Mouse (Mus musculus) naive thymus-derived CD4-positive, alpha-beta T cell, adult 2 months (primary cell): ENCODE measurements around the gene Ephb1.

Experiments used
- DNase-seq: peaks from one replicate; pipeline ENCODE4 v3.0.0-alpha.2; 2011; ENCODE audit warnings: low read depth

The Ephb1 gene

GRCm38 (mm10) chr9:102305432-102306100 lies 48.9 kb downstream of the Ephb1 start:
- DNase-seq = no peak

GRCm38 (mm10) chr9:102304796-102305195 lies 49.7 kb downstream of the Ephb1 start:
- no peak for DNase-seq

GRCm38 (mm10) chr9:102303882-102304281 lies 50.6 kb downstream of the Ephb1 start:
- DNase-seq = no peak

GRCm38 (mm10) chr9:102300985-102301384 lies 53.5 kb downstream of the Ephb1 start:
- no peak for DNase-seq

GRCm38 (mm10) chr9:102298741-102299140 lies 55.8 kb downstream of the Ephb1 start:
- DNase-seq = no peak

- no peak for DNase-seq
These were observed 56.5 kb downstream of the Ephb1 start for GRCm38 (mm10) chr9:102297986-102298385.

GRCm38 (mm10) chr9:102297176-102297575 lies 57.3 kb downstream of the Ephb1 start:
- DNase-seq = no peak

GRCm38 (mm10) chr9:102293605-102294004 lies 60.9 kb downstream of the Ephb1 start:
- DNase-seq = no peak

GRCm38 (mm10) chr9:102291230-102291629 lies 63.3 kb downstream of the Ephb1 start:
- DNase-seq = no peak

GRCm38 (mm10) chr9:102288356-102288755 lies 66.1 kb downstream of the Ephb1 start:
- no peak for DNase-seq

GRCm38 (mm10) chr9:102275931-102276330 lies 78.6 kb downstream of the Ephb1 start:
- no peak for DNase-seq

- no peak for DNase-seq
These were observed 80.5 kb downstream of the Ephb1 start for GRCm38 (mm10) chr9:102274016-102274415.

GRCm38 (mm10) chr9:102273469-102273808 lies 81.1 kb downstream of the Ephb1 start:
- DNase-seq = no peak

GRCm38 (mm10) chr9:102272731-102273468 lies 81.6 kb downstream of the Ephb1 start:
- DNase-seq = no peak

- no peak for DNase-seq
These were observed 84.0 kb downstream of the Ephb1 start for GRCm38 (mm10) chr9:102270496-102270895.

- no peak for DNase-seq
These were observed 87.0 kb downstream of the Ephb1 start for GRCm38 (mm10) chr9:102267311-102268027.

GRCm38 (mm10) chr9:102263760-102264159 lies 90.7 kb downstream of the Ephb1 start:
- no peak for DNase-seq

- no peak for DNase-seq
These were observed 92.4 kb downstream of the Ephb1 start for GRCm38 (mm10) chr9:102262100-102262501.

GRCm38 (mm10) chr9:102261511-102261910 lies 93.0 kb downstream of the Ephb1 start:
- DNase-seq = no peak

- no peak for DNase-seq
These were observed 98.1 kb downstream of the Ephb1 start for GRCm38 (mm10) chr9:102256407-102256806.

GRCm38 (mm10) chr9:102255803-102256202 lies 98.7 kb downstream of the Ephb1 start:
- DNase-seq = no peak

GRCm38 (mm10) chr9:102249124-102249816 lies 105.2 kb downstream of the Ephb1 start:
- no peak for DNase-seq
